In the genomic region with DNA sequence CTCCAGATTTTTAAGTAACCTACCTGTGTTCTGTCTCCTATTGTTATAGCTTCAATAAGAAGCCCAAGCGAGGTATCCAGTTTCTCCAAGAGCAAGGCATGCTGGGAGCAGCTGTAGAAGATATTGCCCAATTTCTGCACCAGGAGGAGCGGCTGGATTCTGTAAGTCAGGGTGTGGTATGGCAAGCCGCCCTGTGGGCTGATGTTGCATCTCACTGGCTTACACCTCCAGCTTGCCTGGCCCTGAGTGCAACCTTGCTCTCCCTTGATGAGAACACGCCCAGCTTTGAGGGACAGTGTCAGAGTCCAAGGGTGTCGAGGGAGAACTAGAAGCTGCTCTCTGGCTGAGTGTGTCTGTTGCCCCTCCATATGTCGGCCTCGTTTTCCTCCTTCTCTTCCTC, we compare ENCODE assay signal across 25 mouse cellular contexts. TPM values are rescaled to one million over a fixed set of nuclear protein-coding genes. Genes with fewer than 3 reads are reported as not detected.
A peak's percentile ranks its signal among the peaks of the same experiment; 100 is the strongest.
DNase-seq lines count a peak whose midpoint lies in the region; ATAC-seq and TF ChIP-seq lines count a peak whose summit lies in the region.
"Had no signal": no experiment of that assay in that cellular context is flagged by ENCODE, and none has a peak within 500 bp of the region (broad histone marks: within the 10 kb centered on the region; RNA-seq: fewer than 3 reads in every experiment).

No protein-coding gene starts in this region.

- no peak overlapping the region for H3K27ac ChIP-seq in lung, postnatal 0 days (ENCODE audit: low read length)
- H3K27ac ChIP-seq in stomach, postnatal 0 days (replicated peaks), result no peak overlapping the region
- H3K27ac ChIP-seq in kidney, embryonic 16.5 days (ENCODE audit: low read length), result no peak overlapping the region
- H3K27ac ChIP-seq: embryonic facial prominence, embryonic 15.5 days; forebrain, embryonic 13.5 days; hindbrain, embryonic 10.5 days; hindbrain, postnatal 0 days; layer of hippocampus, adult 2 months; stomach, embryonic 15.5 days had no signal

- H3K4me3 ChIP-seq in lung, postnatal 0 days (ENCODE audit: low read depth, low read length), result no peak overlapping the region
- no peak overlapping the region for H3K4me3 ChIP-seq in stomach, postnatal 0 days (ENCODE audit: low read depth, low read length)
- no peak overlapping the region for H3K4me3 ChIP-seq in kidney, embryonic 16.5 days (ENCODE audit: low read length)
- H3K4me3 ChIP-seq: embryonic facial prominence, embryonic 15.5 days; forebrain, embryonic 13.5 days; hindbrain, embryonic 10.5 days; layer of hippocampus, adult 2 months; megakaryocyte, embryonic 14.5 days; stomach, embryonic 15.5 days had no signal

- no peaks in the 10 kb centered on the region for H3K4me1 ChIP-seq in lung, postnatal 0 days (ENCODE audit: insufficient read depth, low read depth, low read length)
- H3K4me1 ChIP-seq in stomach, postnatal 0 days (replicated peaks; ENCODE audit: control insufficient read depth, insufficient read depth), result no peaks in the 10 kb centered on the region
- H3K4me1 ChIP-seq in kidney, embryonic 16.5 days (ENCODE audit: insufficient read depth, low read length), result no peaks in the 10 kb centered on the region
- H3K4me1 ChIP-seq: embryonic facial prominence, embryonic 15.5 days; forebrain, embryonic 13.5 days; hindbrain, embryonic 10.5 days; stomach, embryonic 15.5 days had no signal

- peaks cover 54% of the 10 kb centered on the region for H3K36me3 ChIP-seq in lung, postnatal 0 days (ENCODE audit: insufficient read depth, low read length)
- peaks cover 30% of the 10 kb centered on the region for H3K36me3 ChIP-seq in stomach, postnatal 0 days (ENCODE audit: control insufficient read depth, insufficient read depth, low read length)
- peaks cover 35% of the 10 kb centered on the region for H3K36me3 ChIP-seq in kidney, embryonic 16.5 days (ENCODE audit: insufficient read depth, low read length)

- no peak for TF ChIP-seq EP300 in lung, postnatal 0 days (IDR thresholded peaks at IDR 0.05)
- TF ChIP-seq EP300 in stomach, postnatal 0 days (optimal IDR thresholded peaks at IDR 0.05), result no peak

- H3K9ac ChIP-seq in lung, postnatal 0 days (replicated peaks; ENCODE audit: low read depth), result no peak overlapping the region
- no peak overlapping the region for H3K9ac ChIP-seq in stomach, postnatal 0 days (ENCODE audit: low read length)
- H3K9ac ChIP-seq in kidney, embryonic 16.5 days (replicated peaks; ENCODE audit: low read length), result no peak overlapping the region
- H3K9ac ChIP-seq: embryonic facial prominence, embryonic 15.5 days; forebrain, embryonic 13.5 days; stomach, embryonic 15.5 days had no signal

- no peak overlapping the region for H3K4me2 ChIP-seq in lung, postnatal 0 days (replicated peaks; ENCODE audit: low read depth, low read length)
- no peak overlapping the region for H3K4me2 ChIP-seq in stomach, postnatal 0 days (replicated peaks; ENCODE audit: low read depth)
- no peak overlapping the region for H3K4me2 ChIP-seq in kidney, embryonic 16.5 days (replicated peaks; ENCODE audit: low read depth, low read length)
- H3K4me2 ChIP-seq: embryonic facial prominence, embryonic 15.5 days; forebrain, embryonic 13.5 days; stomach, embryonic 15.5 days had no signal

- WGBS in lung, postnatal 0 days, result 67% methylated on average over 7 of the region's 7 CpGs
- WGBS in stomach, postnatal 0 days, result 76% methylated on average over 7 of the region's 7 CpGs
- 83% methylated on average over 7 of the region's 7 CpGs for WGBS in kidney, embryonic 16.5 days

- peak; percentile 66 for ATAC-seq in lung, postnatal 0 days
- ATAC-seq in stomach, postnatal 0 days (ENCODE audit: low FRiP score, low TSS enrichment), result peak; percentile 54; the same call in 1 of the 2 replicates
- ATAC-seq in kidney, embryonic 16.5 days (ENCODE audit: low FRiP score, low TSS enrichment), result no peak
- ATAC-seq: forebrain, embryonic 13.5 days; hindbrain, postnatal 0 days; midbrain, embryonic 16.5 days had no signal

- peak; percentile 37 for DNase-seq in adrenal gland, adult 2 months
- DNase-seq in adrenal gland, adult 8-10 months, result no peak
- peak; percentile 49 for DNase-seq in lung, postnatal 0 days (ENCODE audit: low spot score)
- no peak for DNase-seq in lung, postnatal 25 days (ENCODE audit: low spot score)
- peak; percentile 15 for DNase-seq in fibroblast of lung, adult 2 months (ENCODE audit: low read depth)
- no peak for DNase-seq in stomach, postnatal 0 days (ENCODE audit: low spot score)
- no peak for DNase-seq in thymus, adult 18-20 months
- DNase-seq: cerebellum, adult 11-12 months; cerebellum, postnatal 14 days; gastrocnemius, postnatal 25 days; kidney, adult 2 months; kidney, postnatal 14 days; layer of hippocampus, postnatal 36 days; liver; right cerebral cortex, postnatal 25 days had no signal

- no peak for TF ChIP-seq CTCF in lung, postnatal 0 days (IDR thresholded peaks at IDR 0.05)
- no peak for TF ChIP-seq CTCF in stomach, postnatal 0 days (IDR thresholded peaks at IDR 0.05; ENCODE audit: low read depth)

- H3K9me3 ChIP-seq in lung, postnatal 0 days (ENCODE audit: low read length), result no peaks in the 10 kb centered on the region
- no peaks in the 10 kb centered on the region for H3K9me3 ChIP-seq in stomach, postnatal 0 days (ENCODE audit: control insufficient read depth, low read length)
- H3K9me3 ChIP-seq in kidney, embryonic 16.5 days (ENCODE audit: low read length), result no peaks in the 10 kb centered on the region
- H3K9me3 ChIP-seq: embryonic facial prominence, embryonic 15.5 days; forebrain, embryonic 13.5 days; hindbrain, embryonic 10.5 days; megakaryocyte, embryonic 14.5 days; stomach, embryonic 15.5 days had no signal

- no peaks in the 10 kb centered on the region for H3K27me3 ChIP-seq in lung, postnatal 0 days (replicated peaks; ENCODE audit: insufficient read depth, low read length)
- no peaks in the 10 kb centered on the region for H3K27me3 ChIP-seq in stomach, postnatal 0 days (ENCODE audit: control insufficient read depth, insufficient read depth, low read length)
- no peaks in the 10 kb centered on the region for H3K27me3 ChIP-seq in kidney, embryonic 16.5 days (ENCODE audit: insufficient read depth, low read length)
- H3K27me3 ChIP-seq: CH12.LX; embryonic facial prominence, embryonic 15.5 days; forebrain, embryonic 13.5 days; megakaryocyte, embryonic 14.5 days; stomach, embryonic 15.5 days had no signal

RNA-seq across cellular contexts. Expression of gene Cse1l, which starts 46.6 kb away (rescaled TPM):
- total RNA-seq in adrenal gland, adult 2 months (2021), result 10 to 100 TPM; 56.4 to 77.0 TPM
- 8.9 and 12.6 TPM in 2 replicates for polyA plus RNA-seq in adrenal gland, adult 2 months (2012; rRNA removed)
- total RNA-seq in adrenal gland, adult 8-10 months (2022), result 10 to 100 TPM; 56.8 to 74.9 (median 72.1) TPM
- polyA plus RNA-seq in lung, postnatal 0 days (2015; fragmentation: Nextera tagmentation; extraction: Ambion mirVana), result 24.1 and 28.5 TPM in 2 replicates
- 29.1 and 29.3 TPM in 2 replicates for polyA plus RNA-seq in stomach, postnatal 0 days (2015; fragmentation: Nextera tagmentation; extraction: Ambion mirVana)
- polyA plus RNA-seq in kidney, embryonic 16.5 days (2015; fragmentation: Nextera tagmentation; extraction: Ambion mirVana), result 135 and 140 TPM in 2 replicates

RNA-seq across cellular contexts. Expression of gene Arfgef2, which starts 53.8 kb away (rescaled TPM):
- 10 to 100 TPM; 64.3 to 80.6 TPM for total RNA-seq in adrenal gland, adult 2 months (2021)
- polyA plus RNA-seq in adrenal gland, adult 2 months (2012; rRNA removed), result 16.8 and 21.8 TPM in 2 replicates
- total RNA-seq in adrenal gland, adult 8-10 months (2022), result 10 to 100 TPM; 59.7 to 83.9 (median 74.0) TPM
- 5.7 and 6.2 TPM in 2 replicates for polyA plus RNA-seq in lung, postnatal 0 days (2015; fragmentation: Nextera tagmentation; extraction: Ambion mirVana)
- 3.1 and 3.9 TPM in 2 replicates for polyA plus RNA-seq in stomach, postnatal 0 days (2015; fragmentation: Nextera tagmentation; extraction: Ambion mirVana)
- 4.6 and 4.9 TPM in 2 replicates for polyA plus RNA-seq in kidney, embryonic 16.5 days (2015; fragmentation: Nextera tagmentation; extraction: Ambion mirVana)

Comparison
In these comparisons a context has a peak if more than half of its experiments do, and no peak if none do; other contexts are left out.
1. DNase-seq: peak in adrenal gland, adult 2 months (single experiment), lung, postnatal 0 days (single experiment) and fibroblast of lung, adult 2 months (single experiment); none in adrenal gland, adult 8-10 months (single experiment), lung, postnatal 25 days (single experiment), stomach, postnatal 0 days (single experiment) and thymus, adult 18-20 months (0 of 2).